Mouse (Mus musculus): ENCODE data around the gene Cyb5d2.

Gene Cyb5d2

DNA sequence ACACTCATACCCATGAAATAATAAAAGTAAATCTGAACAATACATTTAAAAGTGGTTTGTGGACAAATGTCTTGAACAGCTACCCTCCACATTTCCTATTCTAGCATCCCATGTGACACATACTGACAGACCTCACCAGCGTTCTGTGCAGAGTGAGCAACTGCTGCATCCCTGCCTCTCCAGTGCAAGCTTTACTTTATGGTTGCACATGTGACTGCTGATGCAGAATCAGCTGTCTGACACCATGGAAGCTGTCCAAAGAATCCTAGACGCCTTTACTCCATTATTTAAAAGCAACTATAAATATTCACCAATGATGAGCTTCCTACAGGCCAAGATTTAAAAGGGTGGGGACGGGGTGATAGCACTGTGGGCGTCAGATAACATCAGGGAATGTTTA lies 24.5 kb downstream of the Cyb5d2 start:
- DNase-seq, result no peak

DNA sequence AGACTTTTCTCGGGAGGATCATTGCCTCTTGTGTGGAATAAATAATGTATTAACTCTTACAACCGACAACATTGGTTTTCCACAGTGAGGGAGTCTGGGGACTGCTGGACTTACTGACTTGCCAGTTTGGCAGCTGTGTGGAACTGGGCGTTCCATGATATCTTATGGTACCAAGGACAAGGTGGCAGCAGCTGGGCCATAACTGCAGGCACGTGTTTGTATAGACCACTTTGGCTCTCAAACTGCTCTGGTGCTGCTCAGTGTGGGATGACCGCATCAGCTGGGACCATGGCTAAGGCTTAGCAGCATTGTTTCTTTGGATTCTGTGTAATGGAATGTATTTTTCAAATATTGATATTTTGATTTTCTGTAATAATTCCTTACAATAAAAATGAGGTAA lies 25.1 kb downstream of the Cyb5d2 start:
- no peak for DNase-seq

DNA sequence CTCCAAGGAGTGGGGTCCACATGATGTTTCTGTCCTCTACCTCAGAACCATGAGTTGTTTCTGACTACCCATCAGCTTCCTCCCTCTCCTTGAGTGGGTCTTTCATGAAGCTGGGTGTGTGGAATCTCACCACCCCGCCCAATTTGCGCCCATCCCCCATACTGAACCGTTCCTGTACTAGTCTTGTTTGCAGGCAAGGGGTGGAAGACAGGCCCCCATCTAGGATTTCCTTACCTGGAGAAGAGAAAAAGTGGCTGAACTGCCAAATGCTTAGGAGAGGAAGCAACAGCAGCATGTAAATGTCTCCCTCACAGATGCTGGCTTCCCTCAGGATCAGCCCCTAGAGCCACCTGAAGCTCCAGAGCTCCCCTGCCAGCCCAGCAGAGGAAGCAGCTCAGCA lies 25.6 kb downstream of the Cyb5d2 start:
- DNase-seq, result no peak

DNA sequence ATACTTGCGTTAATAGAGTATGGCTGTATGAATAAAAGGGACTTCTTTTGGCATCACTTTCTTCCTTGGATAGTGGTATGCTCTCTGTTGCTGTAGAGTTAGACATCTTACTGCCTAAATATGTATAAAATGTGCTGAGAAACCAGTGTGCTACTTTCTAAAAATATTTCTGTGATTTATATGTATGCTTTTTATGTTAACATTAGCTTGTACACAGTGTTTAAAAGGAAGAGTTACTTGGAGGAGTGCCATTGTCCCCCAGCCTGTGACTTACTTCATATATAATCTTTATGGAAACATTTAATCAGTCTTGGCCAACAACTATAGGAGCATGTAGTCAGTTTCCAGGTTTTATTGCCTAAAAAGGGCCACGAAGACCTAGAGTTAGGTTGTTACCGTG lies 26.9 kb downstream of the Cyb5d2 start:
- DNase-seq, result no peak

DNA sequence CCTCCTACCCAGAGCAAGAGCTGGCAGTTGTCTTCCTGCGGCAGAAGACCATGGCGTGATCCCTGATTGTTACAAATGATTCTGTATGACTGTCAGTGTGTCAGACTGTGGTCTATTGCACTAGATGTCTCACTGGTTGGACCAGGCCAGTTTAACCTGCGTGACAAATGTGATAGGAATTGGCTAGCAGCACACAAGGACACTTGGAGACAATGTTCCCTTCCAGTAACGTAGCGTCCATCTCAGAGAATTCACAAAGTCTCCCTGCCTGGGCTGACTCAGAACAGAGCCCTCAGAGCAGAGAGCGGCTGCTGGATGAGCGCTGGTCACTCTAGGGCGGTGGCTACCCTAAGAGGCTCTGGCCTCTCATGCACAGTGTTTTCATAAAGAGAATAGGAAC lies 28.2 kb downstream of the Cyb5d2 start:
- DNase-seq, result no peak

DNA sequence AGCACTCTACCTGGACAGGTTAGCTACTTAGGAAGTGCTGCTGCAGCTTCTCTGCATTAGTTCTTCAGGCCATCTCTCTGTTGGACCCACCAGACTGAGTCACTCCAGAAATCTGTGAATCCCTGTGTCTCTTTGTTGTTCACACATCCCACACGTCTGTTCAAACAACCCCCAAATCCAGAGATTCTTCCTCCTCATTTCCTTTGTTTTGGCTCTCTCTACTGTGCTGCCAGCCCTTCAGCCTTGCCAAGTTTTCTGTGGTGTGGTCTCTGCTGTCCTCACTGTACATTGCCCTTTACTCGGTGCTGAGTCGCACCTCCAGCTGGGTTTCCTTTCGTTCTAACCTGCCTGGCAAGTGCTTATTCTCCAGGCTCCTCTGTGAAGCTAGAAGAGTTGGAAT lies 31.7 kb downstream of the Cyb5d2 start:
- DNase-seq, result no peak

DNA sequence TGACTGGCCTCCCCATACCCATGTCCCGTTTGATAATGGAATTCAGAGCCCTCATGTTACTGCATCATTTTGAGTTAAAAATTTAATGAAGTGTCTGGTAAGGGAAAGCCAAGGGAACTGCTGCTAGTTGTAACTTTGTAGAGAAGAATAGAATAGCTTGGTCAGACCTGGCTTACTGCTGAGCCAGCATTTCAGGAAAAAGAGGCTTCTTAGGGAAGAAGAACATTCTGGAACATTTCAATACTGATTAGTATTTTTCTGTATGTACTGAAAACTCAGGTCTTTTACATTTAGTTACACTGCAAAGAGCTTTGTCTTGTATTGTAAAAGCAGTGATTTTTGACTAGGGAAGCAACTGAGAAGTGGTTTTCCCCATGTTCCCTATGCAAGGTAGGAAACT lies 35.2 kb downstream of the Cyb5d2 start:
- DNase-seq, result no peak

DNA sequence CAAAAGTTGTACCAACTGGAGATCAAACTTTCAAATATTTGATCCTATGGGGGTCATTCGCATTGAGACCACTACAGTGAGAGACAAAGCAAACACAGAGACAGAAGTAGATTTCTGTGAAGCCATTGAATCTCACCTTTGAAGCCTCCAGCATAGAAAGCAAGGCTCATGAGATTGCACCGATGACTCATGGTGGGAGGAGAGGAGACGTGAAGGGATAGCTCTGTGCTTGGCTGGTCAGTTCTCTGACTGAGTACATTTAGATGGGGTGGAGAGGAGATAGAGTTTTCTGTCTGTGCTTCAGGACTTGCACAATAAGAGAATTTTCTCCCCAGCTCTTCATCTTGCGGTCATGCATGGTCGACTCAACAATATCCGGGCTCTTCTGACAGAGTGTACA lies 36.4 kb downstream of the Cyb5d2 start:
- DNase-seq, result no peak

DNA sequence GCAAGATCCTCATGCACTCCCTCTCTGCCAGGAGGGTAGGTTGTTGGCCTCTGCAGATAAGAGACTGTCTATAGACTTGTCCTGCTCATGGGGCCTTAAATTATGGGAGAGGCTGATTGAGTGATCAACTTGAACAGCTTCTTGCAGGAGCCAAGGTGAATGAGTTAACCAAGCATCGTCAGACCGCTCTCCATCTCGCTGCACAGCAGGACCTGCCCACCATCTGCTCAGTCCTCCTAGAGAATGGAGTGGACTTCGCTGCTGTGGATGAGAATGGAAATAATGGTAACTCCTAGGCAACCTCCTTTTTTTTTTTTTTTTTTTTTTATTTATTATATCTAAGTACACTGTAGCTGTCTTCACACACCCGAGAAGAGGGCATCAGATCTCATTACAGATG lies 37.6 kb downstream of the Cyb5d2 start:
- no peak for DNase-seq

DNA sequence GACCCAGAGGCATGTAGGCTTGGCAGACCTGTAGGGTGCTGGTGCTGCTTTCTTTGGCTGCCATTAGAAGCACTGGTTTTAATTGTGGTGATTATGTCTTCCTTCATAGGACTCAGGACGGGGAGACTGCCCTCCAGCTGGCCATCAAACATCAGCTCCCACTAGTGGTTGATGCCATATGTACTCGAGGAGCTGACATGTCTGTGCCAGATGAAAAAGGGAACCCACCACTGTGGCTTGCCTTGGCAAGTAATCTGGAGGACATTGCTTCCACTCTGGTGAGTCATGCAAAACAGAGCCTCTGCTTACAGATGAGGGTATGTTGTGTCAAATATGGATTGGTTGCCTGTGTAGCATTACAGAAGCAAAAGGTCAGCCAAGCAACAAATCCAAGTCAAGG lies 44.0 kb downstream of the Cyb5d2 start:
- no peak for DNase-seq

DNA sequence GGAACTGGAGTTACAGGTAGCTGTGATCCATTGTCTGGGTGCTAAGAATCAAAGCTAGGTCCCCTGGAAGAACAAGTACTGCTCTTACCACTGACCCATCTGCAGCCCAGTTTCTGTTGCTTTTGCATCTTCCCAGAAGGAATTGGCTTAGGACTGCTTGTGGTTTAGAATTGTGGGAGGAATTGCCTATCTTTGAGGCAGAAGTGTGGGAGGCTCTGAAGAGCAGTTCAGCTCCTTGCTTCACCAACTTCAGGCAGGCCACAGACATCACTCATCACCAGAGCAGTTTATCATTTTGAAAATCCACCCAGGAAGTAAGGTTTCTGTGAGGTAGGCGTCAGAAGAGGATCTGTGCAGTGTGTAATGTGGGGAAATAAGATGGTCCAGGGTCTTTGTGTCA lies 56.9 kb downstream of the Cyb5d2 start:
- no peak for DNase-seq

DNA sequence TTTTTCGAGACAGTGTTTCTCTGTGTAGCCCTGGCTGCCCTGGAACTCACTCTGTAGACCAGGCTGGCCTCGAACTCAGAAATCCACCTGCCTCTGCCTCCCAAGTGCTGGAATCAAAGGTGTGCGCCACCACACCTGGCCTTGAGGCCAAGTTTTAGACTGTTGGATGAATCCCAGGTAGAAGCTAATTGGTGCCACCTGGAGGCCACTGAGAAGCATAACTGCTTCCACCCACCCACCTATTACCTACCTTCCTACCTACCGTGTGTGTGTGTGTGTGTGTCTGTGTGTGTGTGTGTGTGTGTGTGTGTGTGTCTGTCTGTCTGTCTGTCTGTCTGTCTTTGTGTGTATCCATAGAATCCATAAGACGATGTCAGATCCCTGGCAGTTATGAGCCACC lies 58.4 kb downstream of the Cyb5d2 start:
- peak; percentile 42 for DNase-seq

DNA sequence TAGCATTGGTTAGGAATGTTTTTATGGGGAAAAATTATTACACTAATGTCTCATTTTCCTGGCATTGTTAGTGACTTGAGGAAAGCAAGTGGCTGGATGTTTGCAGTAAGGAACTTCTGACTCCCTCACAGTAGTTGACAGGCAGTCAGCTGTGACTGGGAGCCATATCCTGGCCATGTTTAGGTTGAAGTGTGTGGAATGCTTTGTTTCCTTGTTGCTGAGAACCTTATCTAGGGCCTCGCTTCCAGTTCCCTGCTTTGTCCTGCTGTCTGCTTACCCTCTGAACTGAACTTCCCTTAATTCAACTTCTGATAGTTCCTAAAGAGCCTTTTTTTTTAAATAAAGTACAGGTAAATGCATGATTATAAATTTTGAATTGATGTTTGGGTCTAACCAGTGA lies 59.6 kb downstream of the Cyb5d2 start:
- no peak for DNase-seq

DNA sequence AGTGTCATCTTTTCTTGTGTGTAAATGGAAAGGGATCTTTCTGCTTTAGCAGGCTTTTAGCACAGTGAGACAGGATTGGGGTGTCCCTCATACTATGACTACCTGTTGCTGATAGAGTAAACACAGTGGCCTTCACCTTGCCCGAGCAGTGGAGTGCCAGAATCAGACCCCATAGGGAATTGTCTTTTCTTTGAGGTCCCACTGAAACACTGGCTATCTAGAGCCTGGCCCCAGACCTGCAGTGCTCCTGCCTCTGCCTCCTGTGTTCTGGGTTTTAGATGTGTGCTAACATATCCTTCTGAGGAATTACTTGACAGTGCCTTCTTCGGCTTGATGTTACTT lies 60.5 kb downstream of the Cyb5d2 start:
- DNase-seq, result no peak

DNA sequence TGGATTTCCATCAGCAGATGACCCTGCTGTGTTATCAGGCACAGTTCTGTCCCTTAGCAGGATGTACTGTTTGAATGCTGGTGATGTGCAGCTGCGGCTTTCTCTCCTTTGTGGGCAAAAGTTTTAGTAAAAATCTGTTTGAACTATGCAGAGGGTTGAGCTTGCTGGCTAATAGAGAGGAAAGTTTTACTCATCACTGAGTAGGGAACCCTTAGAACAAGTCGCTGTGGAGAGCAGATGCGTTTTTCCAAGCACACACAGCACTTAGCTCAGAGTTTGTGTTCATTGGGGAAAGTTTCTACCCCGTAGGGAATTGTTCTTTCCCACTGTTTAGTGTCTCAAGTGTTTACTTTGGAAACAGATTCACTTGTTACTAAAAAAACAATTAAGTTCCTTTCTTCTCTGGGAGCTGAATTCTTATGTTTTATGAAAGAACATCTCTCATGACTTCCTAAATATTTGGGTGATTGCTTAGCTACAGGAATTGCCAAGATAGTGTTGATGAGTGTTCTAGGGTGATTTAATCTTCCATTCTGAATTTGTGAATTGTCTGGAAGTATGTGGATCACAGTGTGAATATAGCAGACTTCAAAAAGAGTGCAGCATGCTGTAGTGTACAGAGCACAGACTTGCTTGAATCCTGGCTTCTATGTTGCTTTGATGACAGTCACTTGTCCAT lies 61.0 kb downstream of the Cyb5d2 start:
- DNase-seq, result no peak

DNA sequence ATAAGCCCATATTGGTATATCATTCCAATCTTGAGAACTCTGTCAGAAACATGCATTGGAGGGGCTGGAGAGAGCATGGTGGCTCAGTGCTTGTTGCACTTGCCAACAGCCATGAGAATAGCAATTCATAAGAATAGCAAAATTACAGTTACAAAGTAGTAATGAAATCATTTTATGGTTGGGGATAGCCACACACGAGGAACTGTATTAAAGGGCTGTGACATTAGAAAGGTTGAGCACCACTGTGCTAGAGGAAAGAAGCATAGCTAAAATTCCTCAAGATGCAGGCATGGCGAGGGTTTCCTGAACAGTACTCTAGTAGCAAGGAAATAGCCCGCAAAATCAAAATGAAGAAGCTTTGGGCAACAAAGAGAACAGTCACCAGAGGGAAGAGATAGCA lies 62.2 kb downstream of the Cyb5d2 start:
- no peak for DNase-seq
